Mouse (Mus musculus) kidney, adult 2 months (tissue): ENCODE measurements around the gene Hc.

Experiments
- CTCF ChIP-seq: fragments of 200-500 bp; conservative IDR thresholded peaks from 2 replicates; pipeline ENCODE4 v1.5.1; 2011; ENCODE audit warnings: low read depth, mild to moderate bottlenecking, control low read depth, low read length, moderate library complexity, mixed read lengths; ENCODE audit not compliant: insufficient read depth, insufficient read length
- POLR2A ChIP-seq: fragments of 200-500 bp; IDR thresholded peaks from one replicate; pipeline ENCODE4 v1.6.1; 2011; ENCODE audit warnings: low read depth, low read length, control low read depth

DNA sequence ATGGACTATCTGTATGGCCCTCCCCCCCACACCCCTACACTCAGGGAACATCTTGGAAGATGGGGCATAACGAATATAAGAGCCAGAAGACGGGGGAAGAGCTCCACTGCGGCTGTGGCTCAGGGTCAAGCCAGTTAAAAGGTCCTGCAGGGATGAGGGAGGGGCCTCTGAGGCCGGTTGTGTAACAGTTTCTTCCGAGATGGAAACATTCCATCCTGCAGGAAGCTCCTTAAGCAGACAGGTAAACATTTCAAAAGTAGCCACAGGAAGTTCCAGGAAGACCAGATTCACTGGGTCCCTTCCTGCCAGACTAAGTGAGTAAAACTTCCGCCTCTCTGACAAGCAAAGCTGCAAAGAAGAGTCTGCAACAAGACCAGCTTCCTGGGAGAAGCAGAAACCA is 45.4 kb downstream of the Hc start:
- TF ChIP-seq CTCF (no peak), POLR2A (no peak)
